Mouse (Mus musculus): ENCODE measurements around the gene Psph. TPM values are rescaled to one million over a fixed set of nuclear protein-coding genes. Genes with fewer than 3 reads are reported as not detected.
A peak's percentile ranks its signal among the peaks of the same experiment; 100 is the strongest.

Psph gene
- total and polyA plus RNA-seq, 2 experiments from 2014 or later: 33.1 to 40.3 TPM

DNA sequence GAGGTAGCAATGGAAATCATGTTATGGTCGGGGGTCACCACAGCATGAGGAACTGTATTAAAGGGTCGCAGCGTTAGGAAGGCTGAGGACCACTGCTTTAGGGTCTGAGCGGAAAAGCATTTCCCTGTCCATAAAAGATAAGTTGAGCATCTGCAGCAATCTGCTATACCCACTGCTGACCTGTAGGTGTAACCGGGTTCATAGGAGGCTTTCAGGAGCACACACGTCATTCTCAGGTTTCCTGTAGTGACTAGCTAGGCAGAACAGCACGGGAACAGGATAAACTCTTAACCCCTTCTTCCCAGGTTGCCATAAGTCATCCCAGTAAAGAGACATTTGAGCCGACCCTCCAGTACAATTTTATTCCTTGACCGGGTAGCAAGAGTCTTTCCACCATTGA is 70.2 kb downstream of the Psph start:
- Histone ChIP-seq H3K27ac (ENCODE audit: low read depth, low read length) (no peak overlapping the region), H3K36me3 (ENCODE audit: insufficient read depth, low read length) (peaks cover 25% of the 10 kb centered on the region), H3K27me3 (ENCODE audit: insufficient read depth, low read length) (no peaks in the 10 kb centered on the region; the same call in 1 of the 2 replicates), H3K9me3 (ENCODE audit: low read length) (no peaks in the 10 kb centered on the region), H3K4me2 (ENCODE audit: low read depth, low read length, poor library complexity, severe bottlenecking) (no peak overlapping the region), H3K9ac (replicated peaks; ENCODE audit: low read length, poor library complexity, severe bottlenecking) (no peak overlapping the region), H3K4me1 (ENCODE audit: insufficient read depth, low read length) (peaks cover 3% of the 10 kb centered on the region; the same call in 1 of the 2 replicates), H3K4me3 (ENCODE audit: low read depth, low read length) (no peak overlapping the region)
- ATAC-seq (ENCODE audit: low FRiP score): no peak
- TF ChIP-seq CTCF (IDR thresholded peaks at IDR 0.05): peak; percentile 35; the same call in 1 of the 2 replicates
- WGBS: 84% methylated on average over 9 of the region's 9 CpGs
- DNase-seq (ENCODE audit: low spot score): no peak

Other genes with a start within 250 kb of the Psph start
- 22.9 and 24.6 TPM in 2 replicates for gene Mmp17, start 203.3 kb downstream of the Psph start, total RNA-seq (2014; rRNA removed)
- 10.0 and 11.6 TPM in 2 replicates for gene Mmp17, start 203.3 kb downstream of the Psph start, polyA plus RNA-seq (2015; fragmentation: Nextera tagmentation; extraction: Ambion mirVana)
- 5.1 and 5.3 TPM in 2 replicates for gene Zfp11, start 117.3 kb downstream of the Psph start, total RNA-seq (2014; rRNA removed)
- gene Zfp11, start 117.3 kb downstream of the Psph start, polyA plus RNA-seq (2015; fragmentation: Nextera tagmentation; extraction: Ambion mirVana): 4.5 and 4.7 TPM in 2 replicates
- not detected in 2 replicates for gene Sept14, start 78.9 kb downstream of the Psph start, total RNA-seq (2014; rRNA removed)
- gene Sept14, start 78.9 kb downstream of the Psph start, polyA plus RNA-seq (2015; fragmentation: Nextera tagmentation; extraction: Ambion mirVana): not detected in 2 replicates
- gene Mrps17, start 72.0 kb downstream of the Psph start, total RNA-seq (2014; rRNA removed): 124 and 163 TPM in 2 replicates
- gene Mrps17, start 72.0 kb downstream of the Psph start, polyA plus RNA-seq (2015; fragmentation: Nextera tagmentation; extraction: Ambion mirVana): 161 and 176 TPM in 2 replicates
- 66.7 and 79.0 TPM in 2 replicates for gene Nipsnap2, start 62.4 kb downstream of the Psph start, total RNA-seq (2014; rRNA removed)
- 108 and 109 TPM in 2 replicates for gene Nipsnap2, start 62.4 kb downstream of the Psph start, polyA plus RNA-seq (2015; fragmentation: Nextera tagmentation; extraction: Ambion mirVana)
- 33.5 and 56.9 TPM in 2 replicates for gene Sumf2, start 59.5 kb upstream of the Psph start, total RNA-seq (2014; rRNA removed)
- 24.5 and 26.8 TPM in 2 replicates for gene Sumf2, start 59.5 kb upstream of the Psph start, polyA plus RNA-seq (2015; fragmentation: Nextera tagmentation; extraction: Ambion mirVana)
- gene Chchd2, start 100.0 kb upstream of the Psph start, total RNA-seq (2014; rRNA removed): 742 and 901 TPM in 2 replicates
- gene Chchd2, start 100.0 kb upstream of the Psph start, polyA plus RNA-seq (2015; fragmentation: Nextera tagmentation; extraction: Ambion mirVana): 693 and 752 TPM in 2 replicates
- 15.1 TPM in 2 replicates for gene Zbed5, start 108.3 kb upstream of the Psph start, total RNA-seq (2014; rRNA removed)
- 10.7 and 10.9 TPM in 2 replicates for gene Zbed5, start 108.3 kb upstream of the Psph start, polyA plus RNA-seq (2015; fragmentation: Nextera tagmentation; extraction: Ambion mirVana)
- 0.66 and 3.0 TPM in 2 replicates for gene Phkg1, start 111.1 kb upstream of the Psph start, total RNA-seq (2014; rRNA removed)
- gene Phkg1, start 111.1 kb upstream of the Psph start, polyA plus RNA-seq (2015; fragmentation: Nextera tagmentation; extraction: Ambion mirVana): 1.5 TPM in 2 replicates
- 1.1 and 1.9 TPM in 2 replicates for gene Nupr1l, start 121.1 kb upstream of the Psph start, total RNA-seq (2014; rRNA removed)
- gene Nupr1l, start 121.1 kb upstream of the Psph start, polyA plus RNA-seq (2015; fragmentation: Nextera tagmentation; extraction: Ambion mirVana): 5.2 and 5.8 TPM in 2 replicates
- 78.5 and 87.1 TPM in 2 replicates for gene Vkorc1l1, start 154.5 kb upstream of the Psph start, total RNA-seq (2014; rRNA removed)
- gene Vkorc1l1, start 154.5 kb upstream of the Psph start, polyA plus RNA-seq (2015; fragmentation: Nextera tagmentation; extraction: Ambion mirVana): 21.0 and 22.8 TPM in 2 replicates
- 22.0 and 26.7 TPM in 2 replicates for gene Gusb, start 215.6 kb upstream of the Psph start, total RNA-seq (2014; rRNA removed)
- 42.3 and 44.9 TPM in 2 replicates for gene Gusb, start 215.6 kb upstream of the Psph start, polyA plus RNA-seq (2015; fragmentation: Nextera tagmentation; extraction: Ambion mirVana)
- gene Asl, start 241.8 kb upstream of the Psph start, total RNA-seq (2014; rRNA removed): 34.0 and 39.1 TPM in 2 replicates
- gene Asl, start 241.8 kb upstream of the Psph start, polyA plus RNA-seq (2015; fragmentation: Nextera tagmentation; extraction: Ambion mirVana): 52.8 and 54.0 TPM in 2 replicates
- gene Crcp, start 241.8 kb upstream of the Psph start, total RNA-seq (2014; rRNA removed): 54.0 and 63.3 TPM in 2 replicates
- 86.8 and 90.9 TPM in 2 replicates for gene Crcp, start 241.8 kb upstream of the Psph start, polyA plus RNA-seq (2015; fragmentation: Nextera tagmentation; extraction: Ambion mirVana)

Data from midbrain, postnatal 0 days (tissue).